Comparison of ENCODE assay signal across 15 mouse cellular contexts in genomic region chr2:158523060-158523459, GRCm38 (mm10). TPM values are rescaled to one million over a fixed set of nuclear protein-coding genes. Genes with fewer than 3 reads are reported as not detected.
DNase-seq lines count a peak whose midpoint lies in the region; ATAC-seq lines count a peak whose summit lies in the region.
"Had no signal": no experiment of that assay in that cellular context is flagged by ENCODE, and none has a peak within 500 bp of the region (broad histone marks: within the 10 kb centered on the region; RNA-seq: fewer than 3 reads in every experiment).

No protein-coding gene starts in this region.

- no peaks in the 10 kb centered on the region for H3K9me3 ChIP-seq in lung, embryonic 15.5 days
- H3K9me3 ChIP-seq: hindbrain, embryonic 12.5 days had no signal

- no peak overlapping the region for H3K4me2 ChIP-seq in lung, embryonic 15.5 days
- H3K4me2 ChIP-seq: hindbrain, embryonic 12.5 days; liver, embryonic 11.5 days had no signal

- peak; percentile 51 to 68 for DNase-seq in adrenal gland, adult (ENCODE audit: inconsistent age in 2 of 2, low spot score in 1 of 2)
- no peak for DNase-seq in adrenal gland, postnatal 4 days (ENCODE audit: low spot score in 2 of 2)
- DNase-seq in urinary bladder, adult 18-20 months (ENCODE audit: low spot score in 2 of 2) = peak; percentile 72 to 74
- no peak for DNase-seq in urinary bladder, postnatal 10 days (ENCODE audit: low spot score)
- DNase-seq in cerebellum, adult 11-12 months = no peak
- DNase-seq in layer of hippocampus, adult 9-11 months = no peak
- no peak for DNase-seq in cerebellum, adult 11 months
- DNase-seq: thymus, postnatal 14 days had no signal

- H3K4me3 ChIP-seq in lung, embryonic 15.5 days = no peak overlapping the region
- H3K4me3 ChIP-seq: hindbrain, embryonic 12.5 days had no signal

- 0 out of 2 replicates have a peak, but pooled peaks cover 6% of the 10 kb centered on the region for H3K4me1 ChIP-seq in lung, embryonic 15.5 days
- H3K4me1 ChIP-seq: hindbrain, embryonic 12.5 days had no signal

- 0 out of 2 replicates have a peak, but pooled peaks have one; percentile 21 for ATAC-seq in lung, embryonic 15.5 days (ENCODE audit: borderline replicate concordance, extremely low read depth, low FRiP score, low TSS enrichment)
- ATAC-seq: intestine, postnatal 0 days had no signal

- 58% methylated on average over 8 of the region's 8 CpGs for WGBS in lung, embryonic 15.5 days

- H3K9ac ChIP-seq in lung, embryonic 15.5 days = no peak overlapping the region
- H3K9ac ChIP-seq: hindbrain, embryonic 12.5 days had no signal

- H3K27ac ChIP-seq in lung, embryonic 15.5 days = no peak overlapping the region
- H3K27ac ChIP-seq: hindbrain, embryonic 12.5 days had no signal

- H3K27me3 ChIP-seq in lung, embryonic 15.5 days = no peaks in the 10 kb centered on the region
- H3K27me3 ChIP-seq: hindbrain, embryonic 12.5 days had no signal

- H3K36me3 ChIP-seq in lung, embryonic 15.5 days = no peaks in the 10 kb centered on the region
- H3K36me3 ChIP-seq: hindbrain, embryonic 12.5 days had no signal

RNA-seq across cellular contexts. Expression of gene Arhgap40, which starts 10.5 kb away (rescaled TPM):
- not detected for total RNA-seq in adrenal gland, postnatal 4 days (2021)
- not detected in 2 replicates for polyA plus RNA-seq in lung, embryonic 15.5 days (2015; fragmentation: Nextera tagmentation; extraction: Ambion mirVana)
- total RNA-seq: granulocyte monocyte progenitor cell, adult 5-6 weeks; left cerebral cortex, postnatal 10 days had no signal
- polyA plus RNA-seq: intestine, postnatal 0 days; liver, embryonic 11.5 days had no signal

RNA-seq across cellular contexts. Expression of gene Adig, which starts 20.6 kb away (rescaled TPM):
- 10 to 100 TPM; 15.3 to 22.8 TPM for total RNA-seq in adrenal gland, postnatal 4 days (2021)
- not detected in 2 replicates for polyA plus RNA-seq in lung, embryonic 15.5 days (2015; fragmentation: Nextera tagmentation; extraction: Ambion mirVana)
- total RNA-seq: granulocyte monocyte progenitor cell, adult 5-6 weeks; left cerebral cortex, postnatal 10 days had no signal
- polyA plus RNA-seq: cortical plate, adult 2 months; hindbrain, embryonic 12.5 days; intestine, postnatal 0 days; liver, embryonic 11.5 days had no signal

Comparison
In these comparisons a context has a peak if more than half of its experiments do, and no peak if none do; other contexts are left out.
1. DNase-seq: peak in adrenal gland, adult (2 of 2) and urinary bladder, adult 18-20 months (2 of 2); none in adrenal gland, postnatal 4 days (0 of 2), urinary bladder, postnatal 10 days (single experiment), cerebellum, adult 11-12 months (single experiment), layer of hippocampus, adult 9-11 months (single experiment) and cerebellum, adult 11 months (single experiment).